Mouse (Mus musculus) liver, adult 2 months (tissue): ENCODE measurements around the gene Zfp217. TPM values are rescaled to one million over a fixed set of nuclear protein-coding genes. Genes with fewer than 3 reads are reported as not detected.

ENCODE experiments used
- DNase-seq: peaks from one replicate; pipeline ENCODE4 v3.0.0-alpha.2; 2011; ENCODE audit warnings: low read depth, low spot score; ENCODE audit errors: extremely low read depth
- H3K27ac ChIP-seq: fragments of 200-500 bp; replicated peaks from 2 replicates; pipeline ENCODE4 v1.5.1; 2012; ENCODE audit warnings: low read depth, mild to moderate bottlenecking, control low read depth, inconsistent platforms, low read length; ENCODE audit not compliant: insufficient read depth
- H3K27me3 ChIP-seq: fragments of 200-500 bp; 2 replicates; pipeline ENCODE4 v1.6.1; 2012; ENCODE audit warnings: mild to moderate bottlenecking, moderate library complexity, low read length, inconsistent platforms; ENCODE audit not compliant: control insufficient read depth, insufficient read depth
- H3K36me3 ChIP-seq: fragments of 200-500 bp; 2 replicates; pipeline ENCODE4 v1.6.1; 2012; ENCODE audit warnings: low read length, inconsistent platforms; ENCODE audit not compliant: control insufficient read depth, insufficient read depth
- H3K4me1 ChIP-seq: fragments of 200-500 bp; 2 replicates; pipeline ENCODE4 v1.6.1; 2011; ENCODE audit warnings: low read length; ENCODE audit not compliant: control insufficient read depth, insufficient read depth
- H3K4me3 ChIP-seq: fragments of 200-500 bp; 2 replicates; pipeline ENCODE4 v1.5.1; 2011; ENCODE audit warnings: low read depth, mild to moderate bottlenecking, control low read depth, low read length, moderate library complexity; ENCODE audit not compliant: insufficient read depth
- H3K79me2 ChIP-seq: fragments of 200-500 bp; 2 replicates; pipeline ENCODE4 v1.6.1; 2012; ENCODE audit warnings: inconsistent platforms, mild to moderate bottlenecking, low read length, moderate library complexity; ENCODE audit not compliant: control insufficient read depth, insufficient read depth
- H3K9ac ChIP-seq: fragments of 200-500 bp; 2 replicates; pipeline ENCODE4 v1.6.1; 2012; ENCODE audit warnings: low read depth, mild to moderate bottlenecking, control low read depth, inconsistent platforms, low read length
- CTCF ChIP-seq: fragments of 200-500 bp; IDR thresholded peaks from 2 replicates; pipeline ENCODE4 v1.5.1; 2011; ENCODE audit warnings: low read depth, low read length, control low read depth
- POLR2A ChIP-seq: fragments of 200-500 bp; IDR thresholded peaks from 2 replicates; pipeline ENCODE4 v1.6.1; 2011; ENCODE audit warnings: low read length, control low read depth; ENCODE audit not compliant: insufficient read depth; ENCODE audit errors: extremely low read depth
- WGBS: fragments of 180-500 bp; shearing (Covaris S2); methylation state at CpG from one replicate; pipeline ENCODE4 v1.1.7; 2018; 5-methylcytosine and 5-hydroxymethylcytosine counted together
- polyA plus RNA-seq: library from polyadenylated mRNA; depleted of rRNA; stranded (reverse); fragments of >200 nt; gene quantifications from 2 replicates; pipeline ENCODE4 v1.2.3, GENCODE M21; 2012
- total RNA-seq: library from RNA; depleted of rRNA; stranded (reverse); fragments of >200 nt; gene quantifications from 2 replicates; pipeline ENCODE4 v1.2.3, GENCODE M21; 2014

Zfp217 gene
- total and polyA plus RNA-seq, 2 experiments = 2.9 to 4.2 TPM

DNA sequence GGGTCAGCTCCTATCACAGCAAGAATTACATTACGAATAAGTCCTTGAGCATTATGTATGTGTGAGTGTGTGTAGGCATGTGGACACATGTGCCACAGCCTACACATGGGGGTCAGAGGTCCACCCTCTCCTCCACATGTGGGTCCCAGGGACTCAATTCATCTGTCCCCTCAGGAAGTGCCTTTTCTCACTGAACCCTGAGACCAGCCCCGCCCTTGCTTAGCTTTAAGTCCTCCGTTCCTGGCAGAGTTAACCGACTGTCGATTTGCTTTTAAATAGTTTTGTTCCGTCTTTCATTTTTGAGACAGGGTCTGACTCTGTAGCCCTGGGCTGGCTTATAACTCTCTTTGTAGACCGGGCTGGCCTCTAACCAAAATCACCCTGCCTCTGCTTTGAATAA, 5.0 kb upstream of the Zfp217 start:
- peak overlapping the region; percentile 10 for H3K9ac ChIP-seq
- H3K4me1 ChIP-seq = peaks cover 7% of the 10 kb centered on the region
- no peak for DNase-seq
- H3K27ac ChIP-seq = peak overlapping the region; percentile 38
- no peaks in the 10 kb centered on the region for H3K79me2 ChIP-seq
- peak overlapping the region; percentile 78; the same call in 1 of the 2 replicates for H3K4me3 ChIP-seq
- WGBS = 19% methylated on average over 7 of the region's 7 CpGs
- TF ChIP-seq POLR2A (no peak), CTCF (no peak)
- no peaks in the 10 kb centered on the region for H3K36me3 ChIP-seq
- H3K27me3 ChIP-seq = no peaks in the 10 kb centered on the region

DNA sequence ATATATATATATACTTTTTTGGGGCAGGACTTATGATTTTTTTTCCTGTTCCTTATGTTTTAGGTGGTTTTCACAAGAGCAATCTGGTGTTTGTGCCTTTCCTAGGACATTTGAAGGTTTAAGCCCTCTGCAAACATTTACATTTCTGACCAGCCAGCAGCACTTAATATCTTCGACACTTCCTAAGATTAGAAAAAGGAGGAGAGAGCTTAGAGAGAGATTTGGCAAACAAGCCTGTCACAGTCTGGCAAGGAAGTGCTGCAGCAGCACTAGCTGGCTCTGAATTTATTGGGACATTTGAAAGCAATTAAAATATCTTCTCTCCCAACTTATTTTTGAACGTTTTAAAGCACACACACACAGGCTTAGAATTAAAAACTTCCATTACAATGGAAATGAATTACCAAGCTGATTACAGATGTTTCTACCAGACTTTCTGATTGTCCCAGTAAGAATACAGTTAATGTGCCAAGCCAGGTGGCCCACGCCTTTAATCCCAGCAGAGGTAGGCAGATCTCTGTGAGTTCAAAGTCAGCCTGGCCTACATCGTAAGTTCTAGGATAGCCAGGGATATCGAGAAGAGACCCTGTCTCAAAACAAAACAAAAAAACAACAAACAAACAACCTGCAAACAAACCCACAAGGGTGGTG, 4.3 kb upstream of the Zfp217 start:
- H3K4me1 ChIP-seq = peaks cover 7% of the 10 kb centered on the region
- no peak overlapping the region for H3K4me3 ChIP-seq

GRCm38 (mm10) chr2:170151470-170151869, 3.6 kb upstream of the Zfp217 start:
- H3K79me2 ChIP-seq = no peaks in the 10 kb centered on the region
- DNase-seq = no peak
- 77% methylated on average over 8 of the region's 8 CpGs for WGBS
- H3K27ac ChIP-seq = no peak overlapping the region
- H3K27me3 ChIP-seq = no peaks in the 10 kb centered on the region
- H3K4me3 ChIP-seq = no peak overlapping the region
- H3K4me1 ChIP-seq = peaks cover 7% of the 10 kb centered on the region
- no peak overlapping the region for H3K9ac ChIP-seq
- H3K36me3 ChIP-seq = no peaks in the 10 kb centered on the region
- TF ChIP-seq CTCF = no peak
- TF ChIP-seq POLR2A = no peak

More for the DNA sequence above, 4.3 kb upstream of the Zfp217 start:
- Histone ChIP-seq H3K9ac (no peak overlapping the region), H3K36me3 (no peaks in the 10 kb centered on the region), H3K79me2 (no peaks in the 10 kb centered on the region), H3K27me3 (no peaks in the 10 kb centered on the region), H3K27ac (peak overlapping the region; percentile 31; the same call in 1 of the 2 replicates)
- TF ChIP-seq POLR2A (no peak), CTCF (no peak)
- no peak for DNase-seq
- 65% methylated on average over 5 of the region's 5 CpGs for WGBS

DNA sequence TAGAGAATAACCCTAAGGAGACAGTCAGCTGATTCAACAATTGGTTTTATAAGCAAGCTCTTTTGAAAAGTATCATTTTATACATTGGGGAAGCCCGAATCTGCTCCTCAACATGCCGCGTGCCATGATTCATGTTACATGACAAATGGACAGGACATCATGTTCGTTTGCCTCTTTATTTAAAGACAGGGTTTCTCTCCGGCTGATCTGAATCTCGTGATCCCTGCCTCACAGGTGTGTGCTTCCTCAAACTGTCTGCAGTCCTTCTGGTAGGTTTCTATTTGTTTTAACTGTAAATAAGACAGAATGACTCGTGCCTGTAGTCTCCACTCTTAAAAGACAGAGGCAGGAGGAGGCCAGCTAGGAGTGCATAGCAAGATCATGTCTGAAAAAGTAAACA, 925 bp upstream of the Zfp217 start:
- TF ChIP-seq POLR2A (no peak), CTCF (no peak)
- no peak overlapping the region for H3K9ac ChIP-seq

DNA sequence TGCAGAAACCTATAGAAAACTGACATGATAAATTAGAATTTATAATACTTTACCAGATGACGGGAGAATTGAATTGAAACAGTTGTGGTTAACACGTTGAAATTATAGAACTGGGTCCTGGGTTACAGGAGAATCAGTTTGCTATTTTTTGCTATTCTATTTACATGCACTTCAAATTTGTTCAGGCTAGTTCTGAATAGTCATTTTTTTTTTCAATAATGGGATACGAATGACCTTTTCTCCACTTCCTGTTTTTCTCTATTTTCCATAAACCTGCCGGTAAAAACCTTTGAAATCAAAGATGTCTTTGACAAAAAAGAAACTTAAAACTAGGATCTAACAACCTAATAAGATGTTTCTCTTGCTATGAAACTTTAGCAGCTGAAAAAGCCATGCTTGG, 733 bp downstream of the Zfp217 start:
- Histone ChIP-seq H3K9ac (no peak overlapping the region), H3K36me3 (no peaks in the 10 kb centered on the region), H3K4me3 (no peak overlapping the region), H3K27me3 (no peaks in the 10 kb centered on the region), H3K4me1 (no peaks in the 10 kb centered on the region; the same call in 1 of the 2 replicates), H3K27ac (peak overlapping the region; percentile 65), H3K79me2 (no peaks in the 10 kb centered on the region)
- DNase-seq = no peak
- TF ChIP-seq CTCF (no peak), POLR2A (no peak)
- WGBS = 64% methylated on average over 4 of the region's 4 CpGs

More for the DNA sequence above, 925 bp upstream of the Zfp217 start:
- Histone ChIP-seq H3K4me1 (peaks cover 3% of the 10 kb centered on the region; the same call in 1 of the 2 replicates), H3K4me3 (no peak overlapping the region), H3K79me2 (no peaks in the 10 kb centered on the region), H3K36me3 (no peaks in the 10 kb centered on the region), H3K27ac (no peak overlapping the region), H3K27me3 (no peaks in the 10 kb centered on the region)
- no peak for DNase-seq
- WGBS = 77% methylated on average over 7 of the region's 7 CpGs

GRCm38 (mm10) chr2:170144343-170144742, 3.6 kb downstream of the Zfp217 start:
- 87% methylated on average over 10 of the region's 10 CpGs for WGBS

More at GRCm38 (mm10) chr2:170144343-170144742, 3.6 kb downstream of the Zfp217 start:
- Histone ChIP-seq H3K27ac (no peak overlapping the region), H3K9ac (no peak overlapping the region), H3K79me2 (no peaks in the 10 kb centered on the region), H3K4me3 (no peak overlapping the region), H3K4me1 (peaks cover 2% of the 10 kb centered on the region; the same call in 1 of the 2 replicates), H3K27me3 (no peaks in the 10 kb centered on the region), H3K36me3 (no peaks in the 10 kb centered on the region)
- TF ChIP-seq CTCF = no peak
- TF ChIP-seq POLR2A = no peak
- DNase-seq = no peak
